Mouse (Mus musculus) hindbrain, embryonic 11.5 days (tissue): ENCODE results near the gene Galt. TPM values are rescaled to one million over a fixed set of nuclear protein-coding genes. Genes with fewer than 3 reads are reported as not detected.

Source experiments
- ATAC-seq: fragments of 200-750 bp; cut with Nextera tagmentation; 2 replicates; pipeline ENCODE4 v1.8.0; 2017; ENCODE audit warnings: mild to moderate bottlenecking, moderate TSS enrichment, moderate library complexity; ENCODE audit not compliant: low FRiP score
- DNase-seq: peaks from one replicate; pipeline ENCODE4 v3.0.0-alpha.2; 2015; ENCODE audit warnings: low spot score
- H3K27ac ChIP-seq: fragments of 300-500 bp; sonication (generic); 2 replicates; pipeline ENCODE4 v1.5.1; 2014; ENCODE audit warnings: mild to moderate bottlenecking, low read depth, low read length
- H3K27me3 ChIP-seq: fragments of 300-500 bp; sonication (generic); 2 replicates; pipeline ENCODE4 v1.6.1; 2014; ENCODE audit warnings: mild to moderate bottlenecking, low read length, moderate library complexity, mixed read lengths; ENCODE audit not compliant: control insufficient read depth, insufficient read depth
- H3K36me3 ChIP-seq: fragments of 300-500 bp; sonication (generic); 2 replicates; pipeline ENCODE4 v1.6.1; 2014; ENCODE audit warnings: mild to moderate bottlenecking, low read length, moderate library complexity, mixed read lengths; ENCODE audit not compliant: control insufficient read depth, insufficient read depth
- H3K4me1 ChIP-seq: fragments of 300-500 bp; sonication (generic); replicated peaks from 2 replicates; pipeline ENCODE4 v1.6.1; 2014; ENCODE audit warnings: low read length, mixed read lengths; ENCODE audit not compliant: control insufficient read depth, insufficient read depth
- H3K4me2 ChIP-seq: fragments of 300-500 bp; sonication (generic); replicated peaks from 2 replicates; pipeline ENCODE4 v1.6.1; 2014; ENCODE audit warnings: mild to moderate bottlenecking, low read depth, low read length
- H3K4me3 ChIP-seq: fragments of 300-500 bp; sonication (generic); 2 replicates; pipeline ENCODE4 v1.5.1; 2014; ENCODE audit warnings: low read depth, low read length
- H3K9ac ChIP-seq: fragments of 300-500 bp; sonication (generic); 2 replicates; pipeline ENCODE4 v1.6.1; 2014; ENCODE audit warnings: low read depth, low read length
- H3K9me3 ChIP-seq: fragments of 300-500 bp; sonication (generic); 2 replicates; pipeline ENCODE4 v1.6.1; 2016; ENCODE audit warnings: low read length; ENCODE audit not compliant: control insufficient read depth
- WGBS: fragments of 180-500 bp; shearing (Covaris S2); extraction: QIAGEN DNeasy Blood & Tissue Kit; methylation state at CpG from one replicate; pipeline ENCODE4 v1.1.7; 2014; 5-methylcytosine and 5-hydroxymethylcytosine counted together
- polyA plus RNA-seq: library from polyadenylated mRNA; unstranded; fragments of >200 nt; fragmentation: Nextera tagmentation; extraction: Ambion mirVana; gene quantifications from 2 replicates; pipeline ENCODE4 v1.2.1, GENCODE M21; 2014

Galt gene
- polyA plus RNA-seq, 1 experiment from 2014 or later = 26.1 TPM

GRCm38 (mm10) chr4:41737602-41738255, 17.3 kb upstream of the Galt start:
- Histone ChIP-seq H3K27ac (no peak overlapping the region), H3K9me3 (no peaks in the 10 kb centered on the region), H3K4me3 (no peak overlapping the region), H3K9ac (no peak overlapping the region), H3K4me1 (no peaks in the 10 kb centered on the region), H3K36me3 (0 out of 2 replicates have a peak, but pooled peaks cover 4% of the 10 kb centered on the region), H3K4me2 (no peak overlapping the region), H3K27me3 (peaks cover 4% of the 10 kb centered on the region; the same call in 1 of the 2 replicates)
- peak; percentile 77 for DNase-seq
- ATAC-seq = no peak
- WGBS = 58% methylated on average over 8 of the region's 8 CpGs

GRCm38 (mm10) chr4:41738256-41738603, 16.8 kb upstream of the Galt start:
- Histone ChIP-seq H3K4me1 (no peaks in the 10 kb centered on the region), H3K27ac (no peak overlapping the region)

GRCm38 (mm10) chr4:41739260-41739659, 15.8 kb upstream of the Galt start:
- whole genome bisulfite sequencing = 95% methylated on average over 13 of the region's 13 CpGs
- ATAC-seq = no peak

More at GRCm38 (mm10) chr4:41738256-41738603, 16.8 kb upstream of the Galt start:
- no peak for DNase-seq
- H3K4me2 ChIP-seq = no peak overlapping the region
- 0 out of 2 replicates have a peak, but pooled peaks cover 4% of the 10 kb centered on the region for H3K36me3 ChIP-seq
- H3K4me3 ChIP-seq = no peak overlapping the region
- H3K9me3 ChIP-seq = no peaks in the 10 kb centered on the region
- peaks cover under 1% of the 10 kb centered on the region; the same call in 1 of the 2 replicates for H3K27me3 ChIP-seq
- no peak for ATAC-seq
- 63% methylated on average over 1 of the region's 1 CpGs for WGBS
- H3K9ac ChIP-seq = no peak overlapping the region

GRCm38 (mm10) chr4:41740380-41741157, 14.5 kb upstream of the Galt start:
- under 1% methylated on average over 48 of the region's 48 CpGs for WGBS
- DNase-seq = peak; percentile 30

More at GRCm38 (mm10) chr4:41739260-41739659, 15.8 kb upstream of the Galt start:
- H3K9me3 ChIP-seq = no peaks in the 10 kb centered on the region
- no peak overlapping the region for H3K4me2 ChIP-seq
- no peaks in the 10 kb centered on the region for H3K4me1 ChIP-seq
- H3K36me3 ChIP-seq = 0 out of 2 replicates have a peak, but pooled peaks cover 4% of the 10 kb centered on the region
- no peak overlapping the region for H3K27ac ChIP-seq
- H3K9ac ChIP-seq = no peak overlapping the region
- DNase-seq = no peak
- no peak overlapping the region for H3K4me3 ChIP-seq
- H3K27me3 ChIP-seq = no peaks in the 10 kb centered on the region

DNA sequence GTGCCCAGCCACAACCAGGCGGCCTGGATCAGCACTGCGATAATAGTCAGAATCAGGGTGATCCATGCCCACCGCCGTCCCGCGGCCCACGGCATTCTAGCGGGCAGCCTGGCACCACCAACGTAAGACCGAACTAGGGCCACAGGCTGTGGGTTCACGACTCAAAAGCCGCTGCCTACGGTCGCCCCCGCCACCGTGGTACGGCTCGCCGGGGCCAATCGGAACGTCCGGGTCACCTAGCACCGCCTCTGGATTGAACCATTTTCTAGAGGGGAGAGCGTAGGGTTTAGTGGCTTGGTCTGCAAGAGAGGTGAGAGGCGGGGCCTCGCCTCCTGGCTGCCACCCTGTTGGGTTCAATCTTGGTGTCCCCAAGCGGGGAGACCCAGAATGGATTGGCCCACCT, 13.9 kb upstream of the Galt start:
- Histone ChIP-seq H3K9ac (peak overlapping the region; percentile 63), H3K4me1 (no peaks in the 10 kb centered on the region), H3K4me3 (peak overlapping the region; percentile 50), H3K27ac (peak overlapping the region; percentile 7; the same call in 1 of the 2 replicates), H3K4me2 (peak overlapping the region; percentile 59), H3K27me3 (no peaks in the 10 kb centered on the region), H3K9me3 (no peaks in the 10 kb centered on the region), H3K36me3 (0 out of 2 replicates have a peak, but pooled peaks cover 4% of the 10 kb centered on the region)
- WGBS = under 1% methylated on average over 27 of the region's 27 CpGs
- DNase-seq (peak; percentile 94), ATAC-seq (peak; percentile 97)

More at GRCm38 (mm10) chr4:41740380-41741157, 14.5 kb upstream of the Galt start:
- peak overlapping the region; percentile 50 for H3K4me3 ChIP-seq
- peak overlapping the region; percentile 59 for H3K4me2 ChIP-seq
- no peaks in the 10 kb centered on the region for H3K27me3 ChIP-seq
- peak overlapping the region; percentile 7; the same call in 1 of the 2 replicates for H3K27ac ChIP-seq
- H3K9me3 ChIP-seq = no peaks in the 10 kb centered on the region
- peak overlapping the region; percentile 63 for H3K9ac ChIP-seq
- H3K36me3 ChIP-seq = 0 out of 2 replicates have a peak, but pooled peaks cover 4% of the 10 kb centered on the region
- peak; percentile 87 for ATAC-seq
- no peaks in the 10 kb centered on the region for H3K4me1 ChIP-seq

DNA sequence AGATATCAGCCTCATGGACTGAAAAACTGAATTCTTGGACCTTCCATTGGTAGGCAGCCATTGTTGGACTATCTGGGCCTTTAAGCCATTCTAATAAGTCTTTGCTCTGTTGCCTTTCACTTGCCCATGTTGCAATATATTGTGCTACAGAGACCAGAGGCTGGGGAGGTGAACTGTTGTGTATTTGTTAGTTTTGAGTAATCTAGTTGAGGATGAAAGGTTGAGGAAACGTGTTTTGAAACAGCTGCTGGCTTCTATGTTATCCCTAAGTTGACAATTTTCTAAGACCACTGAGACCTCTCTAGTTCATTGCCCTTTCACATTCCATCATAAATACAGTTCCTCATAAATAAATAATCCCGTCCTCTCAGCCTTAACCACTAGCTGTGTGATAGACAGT, 10.9 kb upstream of the Galt start:
- no peak for ATAC-seq
- 67% methylated on average over 2 of the region's 2 CpGs for WGBS

DNA sequence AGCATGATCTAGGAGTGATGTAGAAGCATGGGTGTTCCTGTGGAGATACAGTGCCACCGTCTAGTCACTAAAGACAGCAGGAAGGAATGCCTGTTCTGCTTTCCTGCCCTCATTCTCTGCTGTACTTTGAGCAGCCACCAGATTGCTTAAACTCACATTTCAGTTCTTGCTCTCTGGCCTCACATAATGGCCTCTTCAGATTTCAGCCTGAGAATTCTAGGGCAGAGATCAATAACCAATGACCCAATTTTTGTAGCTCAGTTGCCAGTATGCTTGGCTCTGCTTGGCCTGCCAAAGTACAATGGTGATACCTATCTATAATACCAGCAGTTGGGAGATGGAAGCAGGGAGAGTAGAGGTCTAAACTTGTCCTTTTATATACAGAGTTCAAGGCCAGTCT, 10.0 kb upstream of the Galt start:
- Histone ChIP-seq H3K27me3 (no peaks in the 10 kb centered on the region), H3K4me3 (no peak overlapping the region), H3K9ac (no peak overlapping the region), H3K27ac (no peak overlapping the region), H3K4me2 (no peak overlapping the region), H3K4me1 (no peaks in the 10 kb centered on the region), H3K36me3 (no peaks in the 10 kb centered on the region), H3K9me3 (no peaks in the 10 kb centered on the region; the same call in 1 of the 2 replicates)
- DNase-seq = no peak
- WGBS = 90% methylated on average over 1 of the region's 1 CpGs
- ATAC-seq = no peak

More for the DNA sequence above, 10.9 kb upstream of the Galt start:
- Histone ChIP-seq H3K36me3 (no peaks in the 10 kb centered on the region), H3K27me3 (no peaks in the 10 kb centered on the region), H3K27ac (no peak overlapping the region), H3K4me2 (no peak overlapping the region), H3K4me1 (no peaks in the 10 kb centered on the region), H3K4me3 (no peak overlapping the region), H3K9ac (no peak overlapping the region), H3K9me3 (no peaks in the 10 kb centered on the region; the same call in 1 of the 2 replicates)
- DNase-seq = no peak

DNA sequence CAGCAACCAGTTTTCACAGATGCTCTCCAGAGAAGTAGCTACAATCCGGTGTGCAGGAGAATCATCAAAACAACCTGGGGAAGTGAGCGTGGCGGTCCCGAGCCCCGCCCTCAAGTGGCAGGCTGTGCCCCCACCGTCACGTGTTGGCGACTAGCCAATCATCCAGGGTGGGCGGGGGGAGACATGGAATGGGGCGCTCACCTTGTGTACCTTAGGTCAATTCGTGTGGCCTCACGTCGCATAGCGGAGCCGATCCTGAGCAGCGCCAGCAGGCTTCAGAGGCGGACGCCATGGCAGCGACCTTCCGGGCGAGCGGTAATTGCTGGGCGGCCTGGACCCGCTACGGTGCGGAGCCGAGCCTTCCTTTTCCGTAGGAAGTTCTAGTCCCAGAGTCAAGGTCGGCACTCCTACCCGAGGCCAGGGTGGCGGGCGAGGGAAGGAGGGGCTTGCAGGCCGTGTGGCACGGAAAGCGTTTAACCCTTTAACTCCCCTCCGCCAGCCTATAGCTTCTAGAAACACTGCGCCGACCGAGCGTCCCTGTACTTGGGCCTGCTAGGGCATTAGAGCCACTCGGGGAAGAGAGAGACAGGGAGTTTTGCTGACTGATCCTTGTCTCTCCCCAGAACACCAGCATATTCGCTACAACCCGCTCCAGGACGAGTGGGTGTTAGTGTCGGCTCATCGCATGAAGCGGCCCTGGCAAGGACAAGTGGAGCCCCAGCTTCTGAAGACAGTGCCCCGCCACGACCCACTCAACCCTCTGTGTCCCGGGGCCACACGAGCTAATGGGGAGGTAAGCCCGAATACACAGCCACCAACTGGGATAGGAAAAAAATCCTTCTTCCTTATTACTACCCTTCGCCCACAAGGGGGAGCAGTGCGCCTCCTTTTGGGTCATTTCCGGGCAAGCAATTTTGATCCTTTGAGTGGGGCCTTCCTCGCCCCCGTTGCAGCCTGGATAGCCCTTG, 594 bp downstream of the Galt start, which contains the start of gene Sigmar1:
Gene Sigmar1 (minus strand): TSS at position 820 of the 968 bp plus-strand sequence.
- Histone ChIP-seq H3K36me3 (no peaks in the 10 kb centered on the region), H3K4me2 (peak within 1 kb of the TSS; percentile 90), H3K4me3 (peak within 1 kb of the TSS; percentile 68), H3K9me3 (no peaks in the 10 kb centered on the region), H3K4me1 (peaks cover 2% of the 10 kb centered on the region; the same call in 1 of the 2 replicates), H3K27ac (peak within 1 kb of the TSS; percentile 65), H3K9ac (peak within 1 kb of the TSS; percentile 59), H3K27me3 (no peaks in the 10 kb centered on the region)
- ATAC-seq (peak; percentile 77), DNase-seq (peak; percentile 90)
- under 1% methylated on average over 57 of the region's 57 CpGs for WGBS
